Mouse (Mus musculus) CD4-positive, CD25-positive, alpha-beta regulatory T cell (primary cell): ENCODE measurements around the gene Rpl10a. TPM values are rescaled to one million over a fixed set of nuclear protein-coding genes. Genes with fewer than 3 reads are reported as not detected.

Experiments
- polyA plus RNA-seq: library from polyadenylated mRNA; unstranded; fragments of 100-300 nt; shearing (Covaris generic); gene quantifications from one replicate; pipeline ENCODE4 v1.2.1, GENCODE M21; 2017

The Rpl10a gene
- 355 TPM for polyA plus RNA-seq

DNA sequence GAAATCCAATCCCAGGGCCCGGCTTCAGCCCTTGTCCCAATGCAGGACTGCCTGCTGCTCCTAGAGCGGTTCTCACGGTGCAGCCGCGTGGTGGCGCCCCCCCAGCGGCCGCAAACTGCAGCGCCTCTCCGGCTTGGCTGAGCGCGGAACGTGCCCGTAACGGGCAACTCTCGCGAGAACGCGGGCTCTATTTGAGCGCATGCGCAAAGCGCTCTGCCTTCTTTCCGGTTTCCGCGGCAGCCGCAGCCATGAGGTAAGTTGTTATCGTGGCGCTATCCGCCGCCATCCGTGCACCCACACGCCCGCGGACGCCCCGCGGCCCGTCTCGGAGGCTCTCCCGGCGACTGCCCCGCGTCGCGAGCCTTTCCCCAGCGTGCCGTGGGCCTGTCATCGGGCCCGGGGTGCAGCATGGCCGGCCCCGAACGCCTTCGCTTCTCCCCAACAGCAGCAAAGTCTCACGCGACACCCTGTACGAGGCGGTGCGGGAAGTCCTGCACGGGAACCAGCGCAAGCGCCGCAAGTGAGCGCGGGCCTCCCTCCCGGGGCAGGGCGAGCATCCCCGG, at the start of gene Rpl10a:
Rpl10a (plus strand) TSS at position 106 of the 563 bp plus-strand sequence.

DNA sequence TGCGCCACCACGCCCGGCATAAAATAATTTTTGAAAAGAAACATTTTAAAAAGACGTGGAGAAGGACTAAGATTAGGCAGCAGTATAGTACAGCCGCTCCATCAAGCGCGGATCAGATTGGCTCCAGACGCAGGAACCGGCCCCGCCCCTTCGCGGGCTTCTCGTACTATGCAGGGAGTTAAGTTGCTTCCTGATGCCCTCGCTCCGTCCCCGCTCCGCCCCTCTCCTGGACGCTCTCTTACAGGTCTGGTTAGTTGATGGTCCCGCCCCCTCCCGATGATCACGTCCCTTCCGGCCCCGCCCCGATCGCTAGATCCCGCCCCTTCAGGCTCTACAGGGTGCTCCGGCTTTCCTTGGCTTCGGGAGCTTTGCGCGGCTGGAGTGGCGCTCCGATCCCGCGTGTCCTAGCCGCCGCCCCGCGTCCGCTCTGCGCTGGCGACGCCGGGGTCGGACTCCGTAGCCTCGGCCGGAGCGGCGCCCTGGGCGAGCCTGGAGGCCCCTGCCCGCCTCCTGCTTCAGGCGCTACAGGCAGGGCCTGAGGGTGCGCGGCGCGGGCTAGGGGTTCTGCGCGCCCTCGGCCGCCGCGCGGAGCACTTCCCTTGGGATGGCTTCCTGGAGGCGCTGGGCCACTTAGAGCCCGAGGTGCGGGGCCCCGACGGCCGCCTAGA, 14.9 kb upstream of the Rpl10a start, which contains the start of gene Fance:
Fance (plus strand) TSS at position 308 of the 668 bp plus-strand sequence.

DNA sequence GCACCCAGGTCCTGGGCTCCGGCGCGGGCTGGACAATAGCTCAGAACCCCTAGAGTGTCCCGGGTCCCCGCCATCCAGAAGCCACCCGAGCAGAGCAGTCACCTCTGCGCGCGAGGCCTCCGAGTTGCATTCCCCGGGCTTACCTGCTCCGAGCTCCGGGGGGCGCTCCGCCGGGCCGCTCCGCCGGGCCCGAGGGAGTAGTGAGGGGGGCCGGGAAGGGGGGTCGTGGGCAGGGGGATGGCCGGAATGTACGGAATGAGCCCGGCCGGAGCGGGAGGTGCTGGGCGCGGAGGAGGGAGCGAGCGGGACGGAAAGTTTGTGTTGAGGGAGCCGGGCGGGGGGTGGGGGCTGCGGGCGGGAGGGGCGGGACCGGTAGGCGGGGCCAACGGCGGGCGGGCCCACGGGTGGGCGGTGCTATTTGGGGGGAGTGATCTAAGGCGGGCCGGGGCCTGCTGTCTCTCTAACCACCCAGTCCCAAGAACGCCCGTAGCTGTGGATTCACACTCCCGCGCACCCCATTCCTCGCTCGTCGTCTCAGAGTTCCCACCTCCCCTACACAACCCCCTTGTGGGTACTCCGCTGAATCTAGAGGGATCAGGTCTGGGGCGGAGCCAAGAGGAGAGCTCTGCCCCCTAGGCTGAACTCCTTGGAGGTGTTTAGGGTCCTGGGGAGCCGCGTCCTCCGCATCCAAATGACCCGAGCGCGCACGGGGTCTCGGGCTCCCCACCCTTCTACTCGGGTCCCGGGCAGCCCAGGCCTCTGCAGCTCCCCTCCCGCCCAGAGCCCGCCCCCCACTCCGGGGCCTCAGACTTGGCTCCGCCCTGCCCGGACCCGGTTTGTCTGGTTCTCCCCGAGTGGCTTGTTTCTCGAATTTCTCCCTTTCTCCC, 22.4 kb downstream of the Rpl10a start, which contains the start of gene Tead3:
Tead3 (minus strand) TSS at position 352 of the 887 bp plus-strand sequence.

DNA sequence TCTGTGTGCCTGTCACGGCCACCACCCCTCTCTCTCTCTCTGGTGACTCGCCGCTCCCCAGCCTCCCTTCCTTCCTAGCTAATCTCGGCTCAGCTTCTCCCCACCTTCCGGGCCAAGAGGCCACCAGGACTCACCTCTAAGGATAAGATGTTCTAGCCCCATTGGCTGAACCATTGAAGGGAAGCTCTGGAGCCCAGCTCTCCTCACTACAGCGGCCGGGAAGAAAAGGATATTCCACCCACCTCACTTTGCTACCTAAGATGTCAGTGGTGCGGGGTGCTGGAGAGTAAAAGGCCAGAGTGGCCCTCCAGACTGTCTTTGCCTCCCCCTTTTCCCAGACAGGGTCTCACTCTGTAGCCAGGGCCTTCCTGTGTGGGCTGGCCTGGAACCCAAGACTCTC, 36.9 kb downstream of the Rpl10a start, which contains the start of gene Tulp1:
Tulp1 (minus strand) TSS at position 101 of the 400 bp plus-strand sequence.

Other genes starting within 250 kb of the Rpl10a start
- 0.95 TPM for gene Tcp11, start 247.8 kb upstream of the Rpl10a start, polyA plus RNA-seq
- gene Scube3, start 186.3 kb upstream of the Rpl10a start, polyA plus RNA-seq, result not detected
- gene Zfp523, start 151.3 kb upstream of the Rpl10a start, polyA plus RNA-seq, result 12.8 TPM
- gene Def6, start 120.7 kb upstream of the Rpl10a start, polyA plus RNA-seq, result 249 TPM
- 2.8 TPM for gene Ppard, start 95.8 kb upstream of the Rpl10a start, polyA plus RNA-seq
- gene Fance, start 15.0 kb upstream of the Rpl10a start, polyA plus RNA-seq, result 39.3 TPM
- 0.37 TPM for gene Tead3, start 22.3 kb downstream of the Rpl10a start, polyA plus RNA-seq
- 0.32 TPM for gene Tulp1, start 36.8 kb downstream of the Rpl10a start, polyA plus RNA-seq
- gene Fkbp5, start 189.1 kb downstream of the Rpl10a start, polyA plus RNA-seq, result 57.8 TPM
- gene Armc12, start 202.3 kb downstream of the Rpl10a start, polyA plus RNA-seq, result not detected
- gene Clpsl2, start 220.9 kb downstream of the Rpl10a start, polyA plus RNA-seq, result not detected
- gene Clps, start 232.3 kb downstream of the Rpl10a start, polyA plus RNA-seq, result 0.35 TPM
- gene Lhfpl5, start 247.2 kb downstream of the Rpl10a start, polyA plus RNA-seq, result 0.91 TPM